Mouse (Mus musculus) bone marrow, adult 2 months (tissue): ENCODE measurements around the gene Cldn6.

Experiments
- CTCF ChIP-seq: fragments of 200-500 bp; IDR thresholded peaks from 2 replicates; pipeline ENCODE4 v1.5.1; 2011; ENCODE audit warnings: low read length, control low read depth; ENCODE audit not compliant: control insufficient read depth, insufficient read depth
- POLR2A ChIP-seq: fragments of 200-500 bp; IDR thresholded peaks from 2 replicates; pipeline ENCODE4 v1.6.1; 2011; ENCODE audit warnings: low read depth, mild to moderate bottlenecking, control low read depth, low read length, borderline replicate concordance; ENCODE audit not compliant: control insufficient read depth

DNA sequence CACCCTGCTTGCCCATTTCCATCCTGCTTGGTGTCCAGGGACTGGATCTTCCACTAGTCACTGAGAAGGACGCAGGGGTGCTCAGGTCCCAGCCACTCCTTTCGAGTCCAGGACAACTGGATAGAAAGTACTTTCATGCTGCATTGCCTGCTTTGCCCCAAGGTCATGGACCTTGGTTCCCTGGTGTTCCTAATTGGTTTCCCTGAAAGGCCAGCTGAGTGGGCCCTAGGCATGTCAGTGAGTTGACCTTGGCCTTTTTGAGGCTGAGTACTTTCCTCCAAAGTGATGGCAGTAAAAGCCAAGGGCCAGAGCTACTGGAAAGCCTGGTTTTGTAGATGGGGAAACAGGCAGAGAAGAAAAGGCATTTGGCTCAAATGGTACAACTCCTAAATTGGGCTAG is 42.8 kb downstream of the Cldn6 start:
- TF ChIP-seq POLR2A (no peak), CTCF (no peak)
